Mouse (Mus musculus) G1E (cell line): ENCODE measurements around the gene Bub1b. TPM values are rescaled to one million over a fixed set of nuclear protein-coding genes. Genes with fewer than 3 reads are reported as not detected.

Experiments
- ATAC-seq: 2 replicates; pipeline ENCODE4 v1.8.0; 2016; ENCODE audit warnings: mild to moderate bottlenecking; ENCODE audit not compliant: insufficient number of reproducible peaks, poor library complexity, low FRiP score, severe bottlenecking; ENCODE audit errors: extremely low read depth
- DNase-seq: peaks from one replicate; pipeline ENCODE4 v3.0.0; 2012; ENCODE audit warnings: low spot score
- H3K27me3 ChIP-seq: 2 replicates; pipeline ENCODE4 v1.6.1; 2012; ENCODE audit warnings: mild to moderate bottlenecking, low read length, inconsistent platforms; ENCODE audit not compliant: insufficient read depth
- H3K36me3 ChIP-seq: replicated peaks from 2 replicates; pipeline ENCODE3; 2012; ENCODE audit warnings: mild to moderate bottlenecking, inconsistent platforms
- H3K4me1 ChIP-seq: 2 replicates; pipeline ENCODE4 v1.6.1; 2012; ENCODE audit warnings: low read depth, low read length, inconsistent platforms, mixed read lengths; ENCODE audit not compliant: insufficient read depth
- H3K4me3 ChIP-seq: 2 replicates; pipeline ENCODE4 v1.5.1; 2012; ENCODE audit warnings: low read depth, mild to moderate bottlenecking, inconsistent platforms, low read length, moderate library complexity, mixed read lengths
- H3K9me3 ChIP-seq: replicated peaks from 2 replicates; pipeline ENCODE4 v1.6.1; 2012; ENCODE audit warnings: inconsistent platforms
- CTCF ChIP-seq: IDR thresholded peaks from 2 replicates; pipeline ENCODE4 v1.5.1; 2012; ENCODE audit warnings: low read depth, low read length, inconsistent platforms, mixed read lengths
- GATA1 ChIP-seq: IDR thresholded peaks from 2 replicates; pipeline ENCODE4 v1.6.1; 2012; ENCODE audit warnings: borderline replicate concordance, low read length, inconsistent platforms, mixed read lengths
- GATA2 ChIP-seq: IDR thresholded peaks from 2 replicates; pipeline ENCODE4 v1.6.1; 2012; ENCODE audit warnings: low read depth, low read length, inconsistent platforms, borderline replicate concordance
- POLR2AphosphoS5 ChIP-seq: IDR thresholded peaks from 2 replicates; pipeline ENCODE4 v1.6.1; 2012; ENCODE audit warnings: low read depth, low read length, inconsistent platforms; ENCODE audit not compliant: insufficient replicate concordance
- TAL1 ChIP-seq: conservative IDR thresholded peaks from 2 replicates; pipeline ENCODE4 v1.6.1; 2012; ENCODE audit warnings: low read depth, low read length, inconsistent platforms, mixed read lengths
- polyA plus RNA-seq: library from polyadenylated mRNA; stranded (reverse); fragments of >175 nt; gene quantifications from 2 replicates; pipeline ENCODE4 v1.2.3, GENCODE M21; 2012
- total RNA-seq, 2 experiments: library from RNA; stranded (forward) in 1 of 2; stranded (reverse) in 1 of 2; fragments of 200-1000 nt in 1 of 2; fragments of >200 nt in 1 of 2; fragmentation: Nextera tagmentation in 1 of 2; gene quantifications; 2 replicates each; pipeline ENCODE4 v1.2.3; 2014 to 2017

The Bub1b gene
- total and polyA plus RNA-seq, 3 experiments: 26.3 to 126 (median 69.8) TPM

DNA sequence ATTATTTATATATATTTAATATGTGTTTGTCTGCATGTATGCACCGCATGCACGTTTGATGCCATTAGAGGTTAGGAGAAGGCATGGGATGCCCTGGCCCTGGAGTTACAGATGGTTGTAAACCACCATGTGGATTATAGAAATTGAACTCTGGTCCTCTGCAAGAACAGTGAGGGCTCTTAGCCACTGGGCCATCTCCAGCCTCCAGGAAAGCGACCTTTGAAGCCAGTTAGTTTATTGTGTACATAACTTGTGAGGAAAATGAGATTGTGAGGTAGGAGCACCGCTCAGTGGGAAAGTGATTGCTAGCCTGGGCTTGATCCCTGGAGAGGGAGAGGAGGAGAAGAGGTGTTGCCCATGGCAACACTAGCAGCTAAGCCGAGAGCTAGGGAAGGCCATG lies 39.2 kb downstream of the Bub1b start:
- Histone ChIP-seq H3K27me3 (no peaks in the 10 kb centered on the region), H3K4me1 (peaks cover 14% of the 10 kb centered on the region), H3K36me3 (peaks cover 98% of the 10 kb centered on the region), H3K9me3 (no peaks in the 10 kb centered on the region), H3K4me3 (no peak overlapping the region)
- TF ChIP-seq CTCF (no peak), TAL1 (no peak), POLR2AphosphoS5 (no peak), GATA1 (no peak), GATA2 (no peak)
- DNase-seq: no peak
- ATAC-seq: no peak

DNA sequence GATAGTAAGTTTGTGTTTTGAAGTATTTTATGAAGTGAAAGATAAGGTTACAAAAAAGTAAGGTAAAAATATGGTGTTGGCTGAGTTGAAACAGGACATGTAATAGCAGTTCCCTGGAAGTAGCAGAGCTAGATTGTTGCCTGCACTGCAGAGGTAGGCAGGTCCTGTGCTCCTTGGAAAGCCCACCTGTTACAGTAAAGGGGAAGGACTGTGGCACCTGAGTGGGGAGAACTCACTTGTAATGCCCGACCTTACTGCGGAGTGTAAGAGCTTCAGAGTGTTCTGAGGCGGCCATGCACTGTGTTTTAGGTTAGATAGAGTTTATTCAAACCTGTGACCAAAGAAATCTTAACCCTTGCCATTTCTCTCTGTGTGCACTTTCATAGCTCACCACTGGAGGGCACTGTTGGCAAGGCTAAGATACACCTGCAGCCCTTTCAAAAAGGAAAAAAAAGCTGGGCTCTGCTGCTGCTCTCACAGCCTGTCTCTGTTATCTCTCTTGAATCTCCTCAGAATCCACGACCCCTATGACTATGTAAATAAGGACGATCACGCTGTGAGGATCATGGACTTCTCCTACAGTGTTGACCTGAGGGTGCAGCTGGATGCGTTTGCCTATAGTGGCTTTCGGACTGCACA lies 40.0 kb downstream of the Bub1b start:
- H3K4me3 ChIP-seq: no peak overlapping the region
- no peaks in the 10 kb centered on the region for H3K27me3 ChIP-seq
- DNase-seq (peak; percentile 39), ATAC-seq (no peak)
- peaks cover 99% of the 10 kb centered on the region for H3K36me3 ChIP-seq
- peaks cover 17% of the 10 kb centered on the region for H3K4me1 ChIP-seq
- no peaks in the 10 kb centered on the region for H3K9me3 ChIP-seq
- TF ChIP-seq GATA2: no peak
- peak; percentile 79 for TF ChIP-seq CTCF
- TF ChIP-seq GATA1: no peak
- TF ChIP-seq TAL1: no peak
- TF ChIP-seq POLR2AphosphoS5: no peak

DNA sequence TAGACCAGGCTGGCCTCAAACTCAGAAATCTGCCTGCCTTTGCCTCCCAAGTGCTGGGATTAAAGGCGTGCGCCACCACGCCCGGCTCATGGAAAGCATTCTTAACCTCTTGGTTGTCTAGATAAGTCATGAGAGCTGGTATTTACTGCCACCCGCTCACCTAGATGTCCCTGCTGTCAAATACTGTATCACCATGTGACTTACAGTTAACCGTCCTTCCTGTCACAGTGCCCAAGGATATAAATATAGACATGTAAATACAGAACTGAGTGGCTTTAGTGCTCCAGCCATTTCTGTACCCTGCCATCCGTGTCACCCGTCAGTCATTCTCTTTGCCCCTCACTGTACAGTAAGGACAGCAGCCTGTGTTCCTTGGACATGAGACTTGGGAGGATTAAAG lies 40.7 kb downstream of the Bub1b start:
- no peak for TF ChIP-seq GATA2
- TF ChIP-seq GATA1: no peak
- TF ChIP-seq CTCF: no peak
- TF ChIP-seq TAL1: no peak
- H3K27me3 ChIP-seq: no peaks in the 10 kb centered on the region
- H3K4me3 ChIP-seq: no peak overlapping the region
- peaks cover 99% of the 10 kb centered on the region for H3K36me3 ChIP-seq
- H3K9me3 ChIP-seq: no peaks in the 10 kb centered on the region
- ATAC-seq (no peak), DNase-seq (no peak)
- peaks cover 12% of the 10 kb centered on the region for H3K4me1 ChIP-seq

DNA sequence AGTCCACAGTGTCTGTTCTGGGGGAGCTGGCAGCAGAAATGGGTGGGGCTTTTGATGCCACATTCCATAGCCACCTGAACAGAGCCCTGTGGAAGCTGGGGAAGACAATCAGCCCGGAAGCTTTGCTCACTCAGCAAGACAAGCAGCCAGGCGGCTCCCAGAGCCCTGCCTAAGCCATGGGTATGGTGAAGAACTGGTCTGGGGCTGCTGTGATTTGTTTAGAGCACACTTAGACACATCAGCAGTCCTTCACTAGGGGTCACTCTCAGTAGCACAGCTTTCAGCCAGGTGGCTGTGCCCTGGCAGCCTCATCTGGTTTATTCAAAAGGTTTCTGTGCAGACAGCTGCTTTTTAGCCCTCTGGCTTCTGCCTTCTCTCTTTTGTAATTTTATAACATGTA lies 43.1 kb downstream of the Bub1b start:
- peaks cover 80% of the 10 kb centered on the region for H3K36me3 ChIP-seq
- DNase-seq (no peak), ATAC-seq (no peak)
- peaks cover 12% of the 10 kb centered on the region for H3K4me1 ChIP-seq
- H3K27me3 ChIP-seq: no peaks in the 10 kb centered on the region
- H3K4me3 ChIP-seq: no peak overlapping the region
- 0 out of 2 replicates have a peak, but pooled peaks cover 2% of the 10 kb centered on the region for H3K9me3 ChIP-seq
- TF ChIP-seq GATA1 (no peak), POLR2AphosphoS5 (no peak), CTCF (no peak), TAL1 (no peak), GATA2 (no peak)

DNA sequence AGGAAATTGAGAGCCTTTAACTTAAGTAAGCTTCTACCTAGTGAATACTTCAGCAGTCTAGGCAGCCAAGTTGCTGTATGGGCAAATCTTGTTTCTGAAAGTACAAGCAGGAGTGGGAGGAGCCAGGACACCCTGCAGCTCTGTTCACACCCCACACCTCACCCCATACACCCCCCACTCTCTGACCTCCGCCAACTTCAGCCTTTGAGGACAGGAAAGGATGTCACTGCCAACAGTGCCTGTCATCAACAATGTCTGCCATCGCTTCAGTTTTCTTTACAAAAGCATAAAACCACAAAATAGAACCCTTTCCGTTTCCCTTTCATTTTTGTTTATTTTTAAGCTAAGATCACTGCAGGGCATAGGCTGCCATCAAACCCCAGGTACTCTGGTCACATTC lies 44.4 kb downstream of the Bub1b start:
- H3K36me3 ChIP-seq: peaks cover 67% of the 10 kb centered on the region
- H3K9me3 ChIP-seq: 0 out of 2 replicates have a peak, but pooled peaks cover 2% of the 10 kb centered on the region
- ATAC-seq (no peak), DNase-seq (no peak)
- H3K4me1 ChIP-seq: peaks cover 12% of the 10 kb centered on the region
- TF ChIP-seq POLR2AphosphoS5 (no peak), CTCF (no peak), GATA2 (no peak), GATA1 (no peak), TAL1 (no peak)
- H3K27me3 ChIP-seq: no peaks in the 10 kb centered on the region
- H3K4me3 ChIP-seq: no peak overlapping the region

DNA sequence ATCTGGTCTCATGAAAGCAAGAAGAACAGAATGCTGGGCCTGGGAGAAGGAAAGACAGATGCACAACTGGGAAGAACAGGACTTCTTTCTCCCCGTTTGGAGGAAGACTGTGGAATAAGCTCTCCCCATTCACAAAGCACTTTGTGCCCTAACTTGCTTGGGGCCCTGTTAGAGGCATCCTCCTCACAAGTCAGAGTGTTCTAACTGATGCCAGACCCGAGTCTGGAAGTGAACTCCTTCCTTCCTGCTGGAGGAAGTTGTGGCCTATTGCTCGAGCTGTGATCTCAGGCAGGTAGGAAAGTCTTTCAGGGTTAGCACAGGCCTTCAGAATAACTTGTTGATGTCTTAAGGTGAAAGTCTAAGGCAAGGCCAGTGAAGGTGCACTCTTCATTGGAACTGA lies 44.9 kb downstream of the Bub1b start:
- H3K9me3 ChIP-seq: 0 out of 2 replicates have a peak, but pooled peaks cover 2% of the 10 kb centered on the region
- TF ChIP-seq TAL1 (no peak), GATA2 (no peak), GATA1 (no peak), CTCF (no peak), POLR2AphosphoS5 (no peak)
- peaks cover 63% of the 10 kb centered on the region for H3K36me3 ChIP-seq
- peaks cover 12% of the 10 kb centered on the region for H3K4me1 ChIP-seq
- no peaks in the 10 kb centered on the region for H3K27me3 ChIP-seq
- no peak overlapping the region for H3K4me3 ChIP-seq
- DNase-seq (no peak), ATAC-seq (no peak)
